Mouse (Mus musculus): ENCODE results near the gene Flrt1.

DNA sequence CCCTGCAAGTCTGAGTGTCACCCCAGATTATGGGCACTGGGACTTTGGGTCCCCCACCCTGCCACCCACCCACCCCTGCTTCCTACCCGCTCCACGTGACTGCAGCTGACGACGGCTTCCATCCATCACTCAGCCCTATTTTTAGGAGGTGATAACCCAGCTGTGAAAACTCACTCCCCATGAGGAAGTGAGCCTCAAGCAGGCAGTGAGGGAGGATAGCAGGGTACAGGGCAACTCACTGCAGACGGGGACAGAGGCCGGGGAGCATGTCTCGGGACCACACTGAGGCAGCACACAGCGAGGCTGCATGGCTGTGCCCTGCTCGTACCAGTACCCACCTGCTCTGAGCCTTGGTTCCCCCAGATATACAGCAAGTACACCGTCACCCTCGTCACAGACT, 24.8 kb upstream of the Flrt1 start:
- TF ChIP-seq POLR2A (IDR thresholded peaks at IDR 0.05; ENCODE audit: extremely low read depth, insufficient read depth, low read length): no peak
- TF ChIP-seq CTCF (IDR thresholded peaks at IDR 0.05; ENCODE audit: low read depth, low read length): no peak

Data from liver, adult 2 months (tissue).